Mouse (Mus musculus): ENCODE measurements around the gene Toporsl.

Gene Toporsl

DNA sequence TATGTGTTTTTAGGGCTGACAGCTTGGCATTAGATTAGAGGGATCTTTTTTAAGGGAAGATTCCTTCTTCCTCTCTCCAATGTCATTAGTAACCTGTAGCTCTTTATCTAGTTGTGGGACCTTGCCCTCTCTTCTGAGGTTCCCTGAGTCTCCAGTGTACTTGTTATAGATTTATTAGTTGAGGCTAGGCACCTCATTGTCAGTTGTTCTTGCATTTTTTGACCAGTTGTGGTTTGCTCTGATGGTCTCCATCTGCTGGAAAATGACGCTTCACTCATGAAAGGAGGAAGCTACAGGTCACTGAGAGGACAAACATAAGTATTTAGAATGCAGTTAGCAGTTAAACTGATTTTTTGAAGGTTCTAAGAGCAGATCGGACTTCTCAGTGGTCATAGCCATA is at the start of gene Toporsl:
Gene Toporsl, plus strand, starts transcription at position 348 of the 400 bp plus-strand sequence.
- no peak for DNase-seq (ENCODE audit: low spot score)

DNA sequence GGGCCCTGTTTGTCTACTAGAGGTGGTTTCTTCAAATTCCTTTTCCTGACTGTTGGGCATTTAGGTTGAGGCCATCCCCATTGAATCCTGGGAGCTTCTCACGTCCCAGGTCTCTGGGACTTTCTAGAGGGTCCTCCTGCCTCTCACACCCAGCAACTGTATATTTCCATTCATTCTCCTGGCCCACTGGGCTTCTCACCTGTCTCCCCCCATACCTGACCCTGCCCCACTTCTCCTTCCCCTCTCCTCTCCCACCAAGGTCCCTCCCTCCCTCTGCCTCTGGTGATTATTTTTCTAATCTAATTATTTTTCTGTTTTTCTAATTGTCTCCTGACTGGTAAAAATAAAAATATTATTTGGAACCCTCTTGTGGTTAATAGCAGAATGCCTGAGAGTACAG is 38.4 kb upstream of the Toporsl start:
- no peak for DNase-seq (ENCODE audit: low spot score)

DNA sequence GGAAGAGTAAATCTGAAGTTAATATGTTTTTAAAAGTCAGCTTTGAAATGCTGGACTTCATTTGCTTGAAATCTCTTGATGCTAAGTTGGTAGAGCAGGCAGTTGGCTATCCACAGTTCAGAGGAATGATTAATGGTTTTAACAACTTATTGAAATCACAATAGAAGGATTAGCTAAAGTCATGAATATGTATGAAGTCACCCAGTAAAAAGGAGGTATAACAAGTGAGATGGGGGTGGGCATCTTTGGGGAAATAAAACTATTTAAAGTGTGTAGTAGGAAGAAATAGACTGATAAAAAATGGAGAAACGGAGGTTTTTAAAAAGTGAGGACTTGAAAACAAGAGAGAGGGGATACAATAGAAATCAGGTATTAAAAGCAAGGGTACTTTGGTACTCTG is 38.0 kb upstream of the Toporsl start:
- no peak for DNase-seq (ENCODE audit: low spot score)

DNA sequence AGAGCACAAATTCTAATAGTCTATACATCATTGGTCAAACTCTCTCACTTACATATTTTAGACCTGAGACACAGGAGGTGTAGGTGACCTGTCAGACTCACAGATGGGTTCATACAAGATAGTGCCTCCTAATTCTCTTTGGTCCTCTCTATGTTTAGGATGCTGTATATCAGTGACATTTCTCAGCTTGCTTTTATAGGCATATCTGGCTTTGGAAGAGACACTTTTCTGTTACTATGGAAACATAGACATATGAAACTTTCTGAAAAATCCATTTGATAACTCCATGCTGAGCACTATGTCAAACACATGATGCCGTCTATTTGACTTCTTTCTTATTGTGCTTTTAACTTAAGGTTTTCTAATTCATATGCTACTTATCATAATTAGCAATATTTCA is 32.2 kb upstream of the Toporsl start:
- DNase-seq (ENCODE audit: low spot score), result no peak

DNA sequence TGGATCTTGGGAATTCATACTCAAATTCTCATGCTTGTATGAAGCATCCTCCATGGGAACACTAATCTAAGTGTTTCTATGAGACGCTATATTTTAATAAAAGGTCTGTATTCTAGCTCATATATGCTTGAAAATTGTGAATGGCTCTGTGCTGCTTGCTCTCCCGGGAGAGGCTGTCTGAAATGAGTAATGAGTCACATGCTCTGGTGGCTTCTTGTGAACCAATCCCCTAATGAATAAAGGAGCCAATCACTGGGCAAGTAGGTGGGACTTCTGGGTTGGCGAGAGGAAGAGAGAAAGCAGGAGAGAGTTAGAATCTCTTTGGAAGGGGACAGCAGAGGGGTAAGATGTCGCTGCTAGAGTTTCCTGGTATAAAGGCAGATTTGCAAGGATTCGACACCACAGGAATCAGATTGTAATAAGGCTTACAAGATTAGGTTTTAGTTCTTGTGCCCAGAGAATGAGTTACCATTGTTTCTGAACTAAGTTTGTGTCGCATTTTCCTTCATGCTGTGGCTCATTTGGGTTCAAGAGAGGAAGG is 9.8 kb upstream of the Toporsl start:
- DNase-seq (ENCODE audit: low spot score), result no peak

DNA sequence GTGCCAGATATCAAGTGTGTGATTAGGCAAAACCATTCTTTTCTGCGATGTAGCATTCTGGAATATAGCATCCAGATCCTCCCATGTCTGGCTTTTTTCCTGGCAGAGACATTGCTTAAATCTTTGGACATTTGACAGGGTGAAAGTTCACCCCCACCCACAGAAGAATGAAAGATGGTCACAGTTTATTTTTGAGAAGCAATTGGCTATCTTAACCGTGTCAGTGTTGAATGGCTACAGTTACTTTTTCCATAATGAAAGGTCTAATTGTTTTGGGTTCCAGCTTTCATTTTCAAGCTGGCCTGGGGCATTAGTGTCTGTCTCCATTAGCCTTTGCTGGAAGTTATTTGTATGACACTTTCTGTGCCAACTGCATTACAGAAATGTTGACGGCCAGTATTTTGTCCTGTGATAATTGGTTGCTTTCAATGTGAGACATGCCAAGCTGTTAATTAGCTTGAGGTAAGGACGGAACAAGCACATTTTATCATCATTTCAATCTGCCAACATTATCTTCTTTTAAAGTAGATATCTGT is 2.2 kb upstream of the Toporsl start:
- no peak for DNase-seq (ENCODE audit: low spot score)

DNA sequence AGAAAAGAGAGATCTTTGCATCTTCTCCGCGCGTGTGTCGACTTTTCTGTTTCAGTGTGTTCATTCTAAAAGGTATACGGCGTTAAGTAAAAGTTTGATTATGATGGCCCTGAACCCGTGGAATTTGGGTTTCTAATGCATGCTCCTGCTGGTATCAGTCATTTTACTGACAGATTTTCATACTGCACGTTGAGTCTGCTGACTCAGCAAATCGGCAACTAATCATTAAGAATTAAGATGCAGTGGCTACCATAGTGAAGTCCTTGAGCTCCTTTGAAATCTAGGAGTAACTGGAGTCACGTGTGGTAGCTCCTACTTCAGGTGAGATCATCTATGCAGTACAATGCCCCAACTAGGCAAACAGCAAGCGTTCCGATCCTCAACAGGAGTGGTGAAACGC is 1.4 kb upstream of the Toporsl start:
- no peak for DNase-seq (ENCODE audit: low spot score)

DNA sequence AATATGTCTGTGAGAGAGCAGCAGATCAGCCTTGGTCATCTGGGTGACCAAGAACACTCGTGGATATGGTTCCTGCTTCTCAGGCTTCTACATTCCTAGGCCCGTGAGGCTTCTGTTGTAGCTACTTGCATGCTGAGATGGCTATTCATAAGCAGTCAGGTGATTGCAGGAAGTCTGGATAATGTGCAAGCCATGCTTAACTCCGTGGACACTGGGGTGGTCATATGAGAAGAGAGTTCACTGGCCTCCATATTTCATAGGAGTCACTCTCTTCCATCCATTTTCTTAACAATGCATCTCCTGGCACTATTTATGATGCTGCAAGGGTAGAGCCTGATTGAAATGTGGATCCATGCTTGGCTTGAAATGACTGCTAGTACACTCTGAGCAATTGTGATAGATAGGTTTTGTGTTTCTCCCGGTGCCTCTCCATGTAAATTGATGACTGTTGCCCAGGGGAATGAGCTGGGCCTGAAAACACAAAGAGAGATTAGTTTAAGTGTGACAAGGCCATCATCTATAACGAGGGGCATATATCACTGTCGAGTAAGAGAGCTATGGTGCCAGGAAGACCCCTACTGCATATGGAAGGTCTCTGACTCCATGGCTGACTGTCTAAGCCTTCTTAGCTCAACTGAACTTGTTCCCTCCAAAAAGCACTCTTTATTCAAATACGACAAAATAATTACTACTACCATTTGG is 2.3 kb downstream of the Toporsl start:
- DNase-seq (ENCODE audit: low spot score), result no peak

DNA sequence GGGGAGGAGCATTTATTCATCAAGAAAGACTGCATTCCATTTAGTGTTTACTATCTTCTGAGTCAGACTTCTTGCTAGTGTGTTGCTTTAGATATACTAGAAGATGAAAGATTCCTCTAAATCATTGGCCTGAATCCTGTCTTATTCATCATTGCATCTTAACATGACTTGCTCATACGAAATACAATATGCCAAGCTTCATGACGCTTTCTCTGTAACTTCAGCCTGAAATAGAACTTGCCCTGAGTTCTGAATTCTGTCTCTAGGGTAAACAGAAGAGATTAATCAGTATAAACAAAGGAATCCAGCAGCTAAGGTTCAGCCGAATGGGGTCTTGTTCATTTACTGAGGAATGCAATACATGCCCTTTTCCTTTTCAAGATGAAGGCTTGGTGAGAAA is 10.8 kb downstream of the Toporsl start:
- no peak for DNase-seq (ENCODE audit: low spot score)

DNA sequence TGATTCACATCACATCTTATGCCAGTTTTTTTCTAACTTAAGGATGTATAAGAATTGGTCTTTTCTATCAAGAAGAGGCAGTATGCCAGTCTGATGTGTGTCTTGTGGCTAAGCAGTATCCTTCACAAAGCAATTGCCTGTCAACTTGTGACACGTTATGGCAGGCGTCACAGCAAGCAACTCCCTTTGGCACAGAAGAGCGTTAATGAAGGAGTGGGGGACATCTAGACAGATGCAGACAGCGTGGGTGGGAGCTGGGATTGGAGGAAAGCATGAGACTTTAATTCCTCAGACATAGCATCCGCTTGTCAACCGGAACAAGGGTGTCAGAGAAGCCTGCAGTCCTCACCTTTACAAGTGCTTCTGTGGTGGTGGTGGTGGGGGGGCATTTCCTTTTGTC is 38.9 kb downstream of the Toporsl start:
- DNase-seq (ENCODE audit: low spot score), result no peak

DNA sequence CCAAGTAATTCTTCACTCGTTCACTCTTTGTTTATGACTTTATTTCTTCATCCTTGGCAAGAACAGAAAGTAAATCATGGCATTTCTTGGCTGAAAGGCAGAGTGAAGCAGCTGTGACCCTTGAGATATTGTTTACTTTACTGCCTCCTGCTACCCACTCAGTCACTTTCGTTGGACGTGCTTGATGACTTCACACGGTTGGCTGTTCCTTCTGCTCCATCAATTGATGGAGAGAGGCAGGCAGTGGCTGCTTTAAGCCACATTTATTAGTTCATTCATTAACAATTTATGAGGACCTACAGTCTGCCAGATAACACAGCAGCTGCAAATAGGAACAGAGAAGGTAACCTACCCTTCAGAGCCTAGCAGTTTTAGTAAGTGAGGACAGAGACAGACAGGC is 51.7 kb downstream of the Toporsl start:
- DNase-seq (ENCODE audit: low spot score), result no peak

DNA sequence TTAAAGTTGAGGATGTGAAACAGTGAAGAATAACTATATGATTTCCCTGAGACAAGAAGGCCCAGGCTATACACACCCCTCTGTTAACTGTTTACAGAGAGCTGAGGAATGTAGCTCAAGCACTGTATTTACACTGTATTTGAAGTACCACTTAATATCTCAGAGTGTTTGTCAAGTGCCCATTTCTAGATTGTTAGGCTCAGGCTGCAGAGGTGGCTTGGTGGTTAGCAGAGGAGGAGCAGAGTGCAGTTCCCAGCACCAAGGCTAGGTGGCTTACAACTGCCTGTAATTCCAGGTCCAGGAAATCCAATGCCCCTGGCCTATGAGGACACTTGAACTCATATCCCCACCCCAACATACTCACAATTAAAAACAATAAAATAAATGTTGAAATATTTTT is 63.6 kb downstream of the Toporsl start:
- no peak for DNase-seq (ENCODE audit: low spot score)

DNA sequence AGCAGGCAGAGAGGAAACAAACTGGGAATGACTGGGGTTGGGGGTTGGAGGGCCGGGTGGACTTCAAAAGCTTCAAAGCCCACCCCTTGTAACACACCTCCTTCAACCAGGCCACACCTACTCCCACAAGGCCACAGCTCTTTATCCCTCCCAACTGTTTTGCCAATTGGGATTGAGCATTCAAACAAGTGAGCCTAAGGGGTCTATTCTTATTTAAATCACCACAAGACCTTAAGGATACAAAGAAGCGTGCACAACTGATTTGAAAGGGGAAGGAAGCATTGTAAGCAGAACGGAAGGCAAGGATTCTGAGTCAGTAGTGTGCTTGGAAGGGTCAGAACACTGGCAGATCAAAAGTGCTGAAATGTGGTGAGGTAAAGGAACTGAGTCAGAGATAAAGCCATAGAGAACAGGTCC is 64.6 kb downstream of the Toporsl start:
- no peak for DNase-seq (ENCODE audit: low spot score)

DNA sequence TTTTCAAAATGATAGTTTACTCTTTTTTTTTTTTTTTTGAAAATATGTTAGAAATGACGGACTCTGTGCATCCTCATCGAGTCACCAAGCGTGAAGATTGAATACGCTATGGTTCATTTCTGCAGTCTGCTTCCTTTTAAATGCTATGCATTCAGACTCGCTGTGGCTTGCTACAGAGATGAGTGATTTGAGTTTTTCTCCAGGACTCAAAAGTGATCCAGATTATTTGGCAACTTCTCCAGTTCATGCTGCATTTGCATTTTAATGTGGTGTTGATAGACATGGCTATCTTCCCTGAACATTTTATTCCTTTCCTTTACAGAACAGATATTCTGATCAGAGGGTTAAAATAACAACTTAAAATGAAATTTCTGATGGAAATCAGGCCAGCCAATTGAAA is 65.2 kb downstream of the Toporsl start:
- DNase-seq (ENCODE audit: low spot score), result no peak

Measured in testis, postnatal 14 days (tissue).